Mouse (Mus musculus) urinary bladder, postnatal 14 days (tissue): ENCODE measurements at regions not wholly inside any gene's neighbourhood (a gene's known extent, or its start where the extent isn't known, plus 50 kb on each side); places are given as distances from the start of the nearest gene placed in this dataset.

ENCODE experiments used
- DNase-seq: peaks from one replicate; pipeline ENCODE4 v3.0.0; 2021; ENCODE audit warnings: low spot score

- no peak for DNase-seq
Measured at GRCm38 (mm10) chr8:109151711-109152110, 342.1 kb upstream of the Pmfbp1 start.

- peak; percentile 69 for DNase-seq
Measured at GRCm38 (mm10) chr8:109155489-109155888, 338.3 kb upstream of the Pmfbp1 start.

- no peak for DNase-seq
Measured at GRCm38 (mm10) chr8:109156016-109156415, 337.8 kb upstream of the Pmfbp1 start.

- no peak for DNase-seq
Measured at GRCm38 (mm10) chr8:109172701-109173100, 321.1 kb upstream of the Pmfbp1 start.

- peak; percentile 78 for DNase-seq
Measured at GRCm38 (mm10) chr8:109185558-109186198, 308.1 kb upstream of the Pmfbp1 start.

- DNase-seq = no peak
Measured at GRCm38 (mm10) chr8:109187617-109188016, 306.2 kb upstream of the Pmfbp1 start.

- no peak for DNase-seq
Measured at GRCm38 (mm10) chr8:109214247-109214646, 279.6 kb upstream of the Pmfbp1 start.

GRCm38 (mm10) chr8:109216318-109216717 is 277.5 kb upstream of the Pmfbp1 start:
- no peak for DNase-seq

GRCm38 (mm10) chr8:109217326-109217725 is 276.5 kb upstream of the Pmfbp1 start:
- DNase-seq = no peak

GRCm38 (mm10) chr8:109232281-109233234 is 261.3 kb upstream of the Pmfbp1 start:
- peak; percentile 19 for DNase-seq

- no peak for DNase-seq
Measured at GRCm38 (mm10) chr8:109245526-109245925, 248.3 kb upstream of the Pmfbp1 start.

- no peak for DNase-seq
Measured at GRCm38 (mm10) chr8:109247875-109248274, 246.0 kb upstream of the Pmfbp1 start.

- DNase-seq = no peak
Measured at GRCm38 (mm10) chr8:109248356-109248755, 245.5 kb upstream of the Pmfbp1 start.

GRCm38 (mm10) chr8:109249256-109249655 is 244.6 kb upstream of the Pmfbp1 start:
- DNase-seq = no peak

GRCm38 (mm10) chr8:109249691-109250090 is 244.1 kb upstream of the Pmfbp1 start:
- DNase-seq = no peak

GRCm38 (mm10) chr8:109250551-109250950 is 243.3 kb upstream of the Pmfbp1 start:
- DNase-seq = no peak

GRCm38 (mm10) chr8:109251360-109251798 is 242.4 kb upstream of the Pmfbp1 start:
- DNase-seq = no peak

GRCm38 (mm10) chr8:109252404-109252803 is 241.4 kb upstream of the Pmfbp1 start:
- DNase-seq = no peak

- DNase-seq = peak; percentile 35
Measured at GRCm38 (mm10) chr8:109279129-109279528, 214.7 kb upstream of the Pmfbp1 start.

- DNase-seq = no peak
Measured at GRCm38 (mm10) chr8:109280540-109280939, 213.3 kb upstream of the Pmfbp1 start.

GRCm38 (mm10) chr8:109281598-109281997 is 212.2 kb upstream of the Pmfbp1 start:
- no peak for DNase-seq

- no peak for DNase-seq
Measured at GRCm38 (mm10) chr8:109310670-109311386, 183.0 kb upstream of the Pmfbp1 start.
